Mouse (Mus musculus): ENCODE measurements at regions not wholly inside any gene's neighbourhood (a gene's known extent, or its start where the extent isn't known, plus 50 kb on each side); places are given as distances from the start of the nearest gene placed in this dataset.

GRCm38 (mm10) chr1:61233001-61233400 lies 255.3 kb downstream of the Icos start:
- Histone ChIP-seq H3K9me3 (replicated peaks) (no peaks in the 10 kb centered on the region), H3K4me2 (no peak overlapping the region), H3K27me3 (0 out of 2 replicates have a peak, but pooled peaks cover 3% of the 10 kb centered on the region), H3K36me3 (ENCODE audit: poor library complexity, severe bottlenecking) (no peaks in the 10 kb centered on the region), H3K4me1 (peaks cover 8% of the 10 kb centered on the region), H3K4me3 (no peak overlapping the region), H3K27ac (no peak overlapping the region), H3K9ac (no peak overlapping the region)
- ATAC-seq = no peak
- 60% methylated on average over 1 of the region's 1 CpGs for WGBS

DNA sequence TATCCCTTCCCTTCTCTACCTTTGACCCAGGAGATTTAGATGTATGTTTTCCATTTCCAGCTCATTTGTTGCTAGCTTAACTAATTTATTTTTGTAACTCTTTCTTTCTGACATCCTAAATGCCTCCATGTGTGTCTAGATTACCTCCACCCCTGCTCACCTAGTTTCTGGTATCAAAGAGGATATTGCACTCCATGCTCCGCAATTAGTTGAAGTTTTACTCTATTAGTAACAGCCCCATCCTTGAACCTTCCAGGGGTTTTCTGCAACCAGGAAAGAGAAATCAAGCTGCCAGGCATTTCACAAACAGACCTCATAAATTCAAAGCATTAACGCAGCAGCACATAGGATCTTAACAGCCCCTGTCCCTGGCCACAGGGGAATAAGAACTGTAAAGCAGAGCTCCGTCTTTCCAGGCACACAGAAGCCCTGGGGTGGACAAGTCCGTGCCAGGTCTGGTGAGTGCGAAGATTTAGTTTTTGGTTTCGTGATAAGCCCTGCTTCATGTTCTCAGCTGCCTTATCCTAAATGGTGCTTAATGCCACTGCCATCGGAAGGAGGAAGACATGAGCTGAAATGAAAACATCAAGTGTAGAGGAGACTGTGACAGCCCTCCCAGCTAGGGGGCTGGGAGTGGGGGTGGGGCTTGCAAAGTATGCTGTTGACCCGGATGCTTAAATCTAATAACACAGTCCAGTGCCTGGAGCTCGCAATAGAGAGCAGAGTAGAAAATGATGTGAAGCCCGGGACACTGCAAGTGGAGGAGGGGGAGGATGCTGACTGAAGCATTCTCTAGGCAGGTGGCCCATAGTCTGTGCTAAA lies 256.0 kb downstream of the Icos start:
- Histone ChIP-seq H3K27ac (peak overlapping the region; percentile 17; the same call in 1 of the 2 replicates), H3K4me1 (peaks cover 8% of the 10 kb centered on the region), H3K27me3 (0 out of 2 replicates have a peak, but pooled peaks cover 3% of the 10 kb centered on the region), H3K9ac (no peak overlapping the region), H3K9me3 (replicated peaks) (no peaks in the 10 kb centered on the region), H3K4me3 (no peak overlapping the region), H3K36me3 (ENCODE audit: poor library complexity, severe bottlenecking) (no peaks in the 10 kb centered on the region), H3K4me2 (peak overlapping the region; percentile 28; the same call in 1 of the 2 replicates)
- WGBS = 36% methylated on average over 10 of the region's 10 CpGs
- peak; percentile 53 for ATAC-seq

DNA sequence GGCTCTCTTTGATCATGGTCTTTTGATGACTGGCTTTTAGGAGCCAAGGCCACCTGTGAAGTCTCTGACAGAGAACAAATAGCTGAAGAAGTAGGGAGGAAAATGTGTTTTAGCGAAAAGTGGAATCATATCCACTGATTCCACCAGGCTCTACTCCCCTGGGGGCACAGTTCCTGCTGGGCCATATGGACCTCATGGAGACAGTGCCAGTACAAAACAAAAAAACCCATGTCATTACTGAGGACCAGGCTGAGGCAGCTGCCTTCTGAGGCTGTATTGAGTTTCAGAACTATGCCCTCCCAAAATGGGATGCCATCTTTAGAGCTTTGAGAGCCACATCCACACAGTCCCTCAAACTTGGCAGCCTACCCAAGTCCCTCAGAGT lies 256.6 kb downstream of the Icos start:
- Histone ChIP-seq H3K9ac (no peak overlapping the region), H3K36me3 (ENCODE audit: poor library complexity, severe bottlenecking) (no peaks in the 10 kb centered on the region), H3K4me2 (peak overlapping the region; percentile 28; the same call in 1 of the 2 replicates), H3K4me3 (no peak overlapping the region), H3K27ac (peak overlapping the region; percentile 17; the same call in 1 of the 2 replicates), H3K27me3 (0 out of 2 replicates have a peak, but pooled peaks cover 3% of the 10 kb centered on the region), H3K4me1 (peaks cover 8% of the 10 kb centered on the region), H3K9me3 (replicated peaks) (no peaks in the 10 kb centered on the region)
- 21% methylated on average over 1 of the region's 1 CpGs for WGBS
- ATAC-seq = peak; percentile 57; the same call in 1 of the 2 replicates

- Histone ChIP-seq H3K4me1 (peaks cover 8% of the 10 kb centered on the region), H3K27ac (no peak overlapping the region), H3K9me3 (replicated peaks) (no peaks in the 10 kb centered on the region), H3K4me2 (no peak overlapping the region), H3K4me3 (no peak overlapping the region), H3K9ac (no peak overlapping the region), H3K27me3 (0 out of 2 replicates have a peak, but pooled peaks cover 3% of the 10 kb centered on the region), H3K36me3 (ENCODE audit: poor library complexity, severe bottlenecking) (no peaks in the 10 kb centered on the region)
- WGBS = 59% methylated on average over 2 of the region's 2 CpGs
- no peak for ATAC-seq
Measured at GRCm38 (mm10) chr1:61236511-61236910, 258.8 kb downstream of the Icos start.

DNA sequence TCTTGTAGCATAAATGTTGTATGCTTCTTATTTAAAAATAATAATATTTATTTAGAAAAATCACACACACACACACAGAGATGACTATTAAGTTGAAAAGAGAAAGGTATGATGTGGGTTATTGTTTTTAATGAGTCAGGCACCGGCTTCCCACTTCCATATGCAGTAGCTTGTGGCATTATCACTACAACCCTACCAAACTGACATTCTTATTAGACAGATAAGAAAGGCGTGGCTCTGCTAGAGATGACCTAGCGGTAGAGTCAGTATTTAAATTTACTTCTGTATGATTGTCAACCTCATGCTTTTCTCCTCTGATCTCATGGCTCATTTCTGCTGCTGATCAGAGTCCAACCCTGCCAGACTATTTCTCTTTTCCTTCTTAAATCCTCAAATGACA lies 260.9 kb downstream of the Icos start:
- Histone ChIP-seq H3K36me3 (ENCODE audit: poor library complexity, severe bottlenecking) (no peaks in the 10 kb centered on the region), H3K4me3 (no peak overlapping the region), H3K9ac (no peak overlapping the region), H3K27me3 (no peaks in the 10 kb centered on the region), H3K27ac (no peak overlapping the region), H3K4me2 (no peak overlapping the region), H3K4me1 (peaks cover 8% of the 10 kb centered on the region), H3K9me3 (replicated peaks) (no peaks in the 10 kb centered on the region)
- WGBS = 94% methylated on average over 3 of the region's 3 CpGs
- ATAC-seq = no peak

- Histone ChIP-seq H3K4me2 (no peak overlapping the region), H3K4me1 (no peaks in the 10 kb centered on the region), H3K9me3 (replicated peaks) (no peaks in the 10 kb centered on the region), H3K27me3 (peaks cover 18% of the 10 kb centered on the region), H3K9ac (no peak overlapping the region), H3K36me3 (ENCODE audit: poor library complexity, severe bottlenecking) (no peaks in the 10 kb centered on the region), H3K4me3 (no peak overlapping the region), H3K27ac (no peak overlapping the region)
- no peak for ATAC-seq
Measured at GRCm38 (mm10) chr1:61257561-61257960, 279.8 kb downstream of the Icos start.

DNA sequence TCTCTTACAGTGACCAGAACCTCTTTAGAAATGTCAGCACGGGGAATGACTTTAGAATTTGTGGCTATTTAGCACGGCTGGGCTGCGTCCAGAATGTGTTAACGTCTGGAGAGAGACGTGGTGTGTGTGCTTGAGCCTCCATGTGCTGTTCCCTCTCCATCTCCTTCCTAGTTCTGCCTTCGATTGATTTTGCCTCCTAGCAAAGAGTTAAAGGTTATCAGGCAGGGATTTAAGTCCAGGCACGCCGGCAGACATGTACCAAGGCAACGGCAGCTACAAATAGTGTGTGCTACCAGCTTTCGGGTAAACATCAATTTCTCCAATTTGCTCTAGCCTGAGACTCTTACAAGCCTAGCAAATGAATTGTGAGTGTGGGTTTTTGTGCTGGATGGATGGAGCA lies 285.7 kb downstream of the Icos start:
- Histone ChIP-seq H3K4me3 (no peak overlapping the region), H3K4me2 (no peak overlapping the region), H3K9me3 (replicated peaks) (no peaks in the 10 kb centered on the region), H3K27ac (no peak overlapping the region), H3K36me3 (ENCODE audit: poor library complexity, severe bottlenecking) (no peaks in the 10 kb centered on the region), H3K9ac (no peak overlapping the region), H3K27me3 (peaks cover 28% of the 10 kb centered on the region), H3K4me1 (peaks cover 25% of the 10 kb centered on the region)
- ATAC-seq = no peak
- WGBS = 58% methylated on average over 10 of the region's 10 CpGs

DNA sequence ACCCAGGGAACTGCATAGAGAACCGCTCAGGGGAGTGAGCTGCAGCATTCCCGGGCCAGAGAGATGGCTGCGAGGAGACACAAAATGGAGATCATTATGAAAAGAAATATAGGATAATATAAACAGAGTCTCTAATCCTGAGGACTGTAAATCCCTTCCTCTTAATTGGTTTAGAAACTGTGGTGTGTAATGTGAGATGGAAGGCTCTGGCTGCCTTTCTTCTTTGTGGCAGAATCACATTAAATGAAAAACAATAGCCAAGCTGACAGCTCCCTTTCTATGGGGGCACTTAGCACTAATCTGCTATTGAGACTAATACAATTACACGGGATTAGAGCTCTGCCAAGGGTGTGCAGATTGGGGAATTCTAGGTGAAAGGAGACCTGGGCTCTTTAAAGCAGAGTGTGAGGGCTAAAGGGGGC lies 288.0 kb downstream of the Icos start:
- Histone ChIP-seq H3K4me2 (peak overlapping the region; percentile 33), H3K27ac (peak overlapping the region; percentile 70), H3K9ac (no peak overlapping the region), H3K36me3 (ENCODE audit: poor library complexity, severe bottlenecking) (no peaks in the 10 kb centered on the region), H3K4me1 (peaks cover 25% of the 10 kb centered on the region), H3K27me3 (peaks cover 24% of the 10 kb centered on the region), H3K9me3 (replicated peaks) (no peaks in the 10 kb centered on the region), H3K4me3 (no peak overlapping the region)
- peak; percentile 94 for ATAC-seq
- WGBS = 1% methylated on average over 4 of the region's 4 CpGs

- ATAC-seq = peak; percentile 19; the same call in 1 of the 2 replicates
Measured at GRCm38 (mm10) chr1:61273843-61274242, 296.1 kb downstream of the Icos start.

DNA sequence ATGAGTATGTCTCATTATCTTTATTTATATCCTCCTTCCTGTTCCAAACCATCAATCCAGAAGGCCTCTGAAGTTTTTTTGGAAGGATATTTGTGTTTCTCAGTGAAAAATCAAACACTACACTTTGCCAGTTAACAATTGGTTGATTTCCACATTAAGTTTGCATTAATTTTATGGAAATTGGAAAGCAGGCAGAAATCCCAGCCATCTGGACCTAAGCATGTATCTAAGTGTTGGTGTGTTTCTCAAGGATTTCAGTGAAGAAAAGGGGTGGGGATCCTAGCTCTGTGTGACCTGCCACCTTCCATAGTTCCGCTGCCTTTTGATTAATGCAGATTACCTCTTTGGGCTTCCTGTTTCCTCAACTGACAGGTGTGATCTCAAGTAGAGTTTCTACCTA lies 296.5 kb downstream of the Icos start:
- Histone ChIP-seq H3K4me2 (no peak overlapping the region), H3K9ac (no peak overlapping the region), H3K4me3 (no peak overlapping the region), H3K36me3 (ENCODE audit: poor library complexity, severe bottlenecking) (no peaks in the 10 kb centered on the region), H3K27me3 (no peaks in the 10 kb centered on the region), H3K9me3 (replicated peaks) (no peaks in the 10 kb centered on the region), H3K27ac (no peak overlapping the region), H3K4me1 (no peaks in the 10 kb centered on the region)
- 86% methylated on average over 1 of the region's 1 CpGs for WGBS
- ATAC-seq = peak; percentile 48; the same call in 1 of the 2 replicates

More at GRCm38 (mm10) chr1:61273843-61274242, 296.1 kb downstream of the Icos start:
- Histone ChIP-seq H3K27ac (no peak overlapping the region), H3K9me3 (replicated peaks) (no peaks in the 10 kb centered on the region), H3K36me3 (ENCODE audit: poor library complexity, severe bottlenecking) (no peaks in the 10 kb centered on the region), H3K4me3 (no peak overlapping the region), H3K27me3 (no peaks in the 10 kb centered on the region), H3K9ac (no peak overlapping the region), H3K4me1 (no peaks in the 10 kb centered on the region), H3K4me2 (no peak overlapping the region)
- whole genome bisulfite sequencing = 66% methylated on average over 4 of the region's 4 CpGs

DNA sequence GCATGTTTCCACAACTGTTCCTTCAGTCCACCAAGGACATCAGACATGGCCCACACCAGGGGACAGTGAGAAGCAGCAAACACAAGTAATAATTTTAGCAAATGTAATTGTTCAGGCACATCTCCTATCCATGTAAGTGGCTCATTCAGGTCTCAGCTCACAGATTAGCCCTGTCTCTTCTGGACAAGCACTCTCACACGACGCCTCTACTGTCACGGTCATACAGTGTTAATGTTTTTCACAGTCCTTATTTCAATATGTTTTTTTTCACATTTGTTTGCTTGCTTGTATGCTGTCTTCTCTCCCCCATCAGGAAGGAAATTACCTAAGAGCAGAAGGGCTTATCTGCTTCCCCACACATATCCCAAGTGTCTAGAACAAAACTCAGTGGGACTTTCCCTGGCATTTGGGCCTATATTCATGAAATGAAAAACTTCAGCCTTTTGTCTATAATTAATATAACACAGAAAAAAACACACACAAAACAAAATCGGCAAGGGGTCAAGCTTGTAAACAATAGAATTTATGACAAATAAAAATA lies 299.5 kb downstream of the Icos start:
- Histone ChIP-seq H3K27me3 (no peaks in the 10 kb centered on the region), H3K4me2 (no peak overlapping the region), H3K9me3 (replicated peaks) (no peaks in the 10 kb centered on the region), H3K27ac (no peak overlapping the region), H3K4me1 (no peaks in the 10 kb centered on the region), H3K36me3 (ENCODE audit: poor library complexity, severe bottlenecking) (no peaks in the 10 kb centered on the region), H3K9ac (no peak overlapping the region), H3K4me3 (no peak overlapping the region)
- no peak for ATAC-seq
- 94% methylated on average over 4 of the region's 4 CpGs for WGBS

GRCm38 (mm10) chr1:61288185-61288584 lies 310.5 kb downstream of the Icos start:
- 0 out of 2 replicates have a peak, but pooled peaks cover 3% of the 10 kb centered on the region for H3K9me3 ChIP-seq (replicated peaks)
- H3K27me3 ChIP-seq = 0 out of 2 replicates have a peak, but pooled peaks cover 4% of the 10 kb centered on the region
- H3K36me3 ChIP-seq (ENCODE audit: poor library complexity, severe bottlenecking) = no peaks in the 10 kb centered on the region
- H3K9ac ChIP-seq = no peak overlapping the region
- no peaks in the 10 kb centered on the region for H3K4me1 ChIP-seq
- no peak for ATAC-seq
- 88% methylated on average over 3 of the region's 3 CpGs for WGBS
- no peak overlapping the region for H3K4me2 ChIP-seq
- no peak overlapping the region for H3K4me3 ChIP-seq
- no peak overlapping the region for H3K27ac ChIP-seq

Data from forebrain, embryonic 13.5 days (tissue).